Mouse (Mus musculus) frontal cortex, postnatal 36 days (tissue): ENCODE results near the gene Slc43a2.
"Not testable (repeated sequence)": the region's sequence is repeated elsewhere in the genome, so short reads cannot be mapped to it uniquely, and the experiment has no call there.

Experiments
- DNase-seq, 2 experiments: peaks; one replicate each; pipeline ENCODE4 v3.0.0; 2022; ENCODE audit warnings: low spot score in 2 of 2

Gene Slc43a2

GRCm38 (mm10) chr11:75551321-75551720 lies 19.8 kb downstream of the Slc43a2 start:
- no peak for DNase-seq

- peak in 1 of 2 experiments; percentile 48 for DNase-seq
Observed at GRCm38 (mm10) chr11:75551961-75552441, 20.5 kb downstream of the Slc43a2 start.

GRCm38 (mm10) chr11:75552906-75553482 lies 21.5 kb downstream of the Slc43a2 start:
- no peak for DNase-seq

- not testable (repeated sequence) for DNase-seq
Observed at GRCm38 (mm10) chr11:75556006-75556405, 24.5 kb downstream of the Slc43a2 start.

- DNase-seq = no peak
Observed at GRCm38 (mm10) chr11:75557142-75557541, 25.6 kb downstream of the Slc43a2 start.

GRCm38 (mm10) chr11:75558101-75558500 lies 26.6 kb downstream of the Slc43a2 start:
- DNase-seq = no peak

GRCm38 (mm10) chr11:75559870-75560504 lies 28.5 kb downstream of the Slc43a2 start:
- no peak for DNase-seq

- no peak for DNase-seq
Observed at GRCm38 (mm10) chr11:75560530-75561409, 29.3 kb downstream of the Slc43a2 start.

- no peak for DNase-seq
Observed at GRCm38 (mm10) chr11:75561410-75561791, 29.9 kb downstream of the Slc43a2 start.

GRCm38 (mm10) chr11:75562840-75563239 lies 31.3 kb downstream of the Slc43a2 start:
- no peak for DNase-seq

GRCm38 (mm10) chr11:75563851-75564548 lies 32.5 kb downstream of the Slc43a2 start:
- DNase-seq = no peak

- DNase-seq = no peak
Observed at GRCm38 (mm10) chr11:75565849-75566248, 34.4 kb downstream of the Slc43a2 start.

GRCm38 (mm10) chr11:75566276-75567196 lies 35.0 kb downstream of the Slc43a2 start:
- no peak for DNase-seq

GRCm38 (mm10) chr11:75567346-75568114 lies 36.0 kb downstream of the Slc43a2 start:
- DNase-seq = no peak

- no peak for DNase-seq
Observed at GRCm38 (mm10) chr11:75568115-75568511, 36.6 kb downstream of the Slc43a2 start.

GRCm38 (mm10) chr11:75568962-75569361 lies 37.5 kb downstream of the Slc43a2 start:
- DNase-seq = no peak

- DNase-seq = no peak
Observed at GRCm38 (mm10) chr11:75570375-75571125, 39.1 kb downstream of the Slc43a2 start.

GRCm38 (mm10) chr11:75571126-75571990 lies 39.9 kb downstream of the Slc43a2 start:
- no peak for DNase-seq
